Mouse (Mus musculus) testis, adult 2 months (tissue): ENCODE results near the gene Tpx2.

Experiments
- CTCF ChIP-seq: fragments of 200-500 bp; IDR thresholded peaks from 2 replicates; pipeline ENCODE4 v1.5.1; 2012; ENCODE audit warnings: low read depth, mild to moderate bottlenecking, inconsistent platforms, low read length, moderate library complexity; ENCODE audit not compliant: control insufficient read depth, insufficient read depth, insufficient replicate concordance
- POLR2A ChIP-seq: fragments of 200-500 bp; IDR thresholded peaks from 2 replicates; pipeline ENCODE4 v1.6.1; 2012; ENCODE audit warnings: low read depth, mild to moderate bottlenecking, inconsistent platforms, low read length, moderate library complexity; ENCODE audit not compliant: control insufficient read depth

- TF ChIP-seq CTCF, result peak; percentile 76; the same call in 1 of the 2 replicates
- no peak for TF ChIP-seq POLR2A
Measured at GRCm38 (mm10) chr2:152933614-152934013, 85.8 kb downstream of the Tpx2 start.
